Mouse (Mus musculus) cerebellum, postnatal 36 days (tissue): ENCODE results near the gene Slco2a1.

Source experiments
- DNase-seq, 2 experiments: peaks; one replicate each; pipeline ENCODE4 v3.0.0; 2021 to 2022; ENCODE audit warnings: mixed read lengths in 2 of 2

Slco2a1 gene

DNA sequence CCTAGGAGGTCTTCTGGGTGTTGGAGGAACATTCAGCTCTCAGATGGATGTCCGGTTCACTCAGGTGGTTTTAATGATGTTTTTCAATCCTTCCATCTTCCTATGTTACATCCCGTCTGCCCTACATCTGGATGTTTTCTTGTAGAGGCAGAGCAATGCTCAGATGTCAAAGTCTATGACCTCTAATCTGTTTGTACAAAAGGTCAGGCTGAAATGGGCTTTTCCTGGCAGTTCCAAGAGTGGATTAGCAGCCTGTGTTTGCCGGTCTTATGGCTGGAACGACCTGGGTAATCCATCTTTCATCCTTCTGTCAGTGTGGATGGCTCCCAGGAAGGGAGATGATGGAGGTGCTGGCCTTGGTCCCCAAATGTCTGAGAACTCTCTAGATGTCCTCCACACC is 2.6 kb upstream of the Slco2a1 start:
- no peak for DNase-seq

DNA sequence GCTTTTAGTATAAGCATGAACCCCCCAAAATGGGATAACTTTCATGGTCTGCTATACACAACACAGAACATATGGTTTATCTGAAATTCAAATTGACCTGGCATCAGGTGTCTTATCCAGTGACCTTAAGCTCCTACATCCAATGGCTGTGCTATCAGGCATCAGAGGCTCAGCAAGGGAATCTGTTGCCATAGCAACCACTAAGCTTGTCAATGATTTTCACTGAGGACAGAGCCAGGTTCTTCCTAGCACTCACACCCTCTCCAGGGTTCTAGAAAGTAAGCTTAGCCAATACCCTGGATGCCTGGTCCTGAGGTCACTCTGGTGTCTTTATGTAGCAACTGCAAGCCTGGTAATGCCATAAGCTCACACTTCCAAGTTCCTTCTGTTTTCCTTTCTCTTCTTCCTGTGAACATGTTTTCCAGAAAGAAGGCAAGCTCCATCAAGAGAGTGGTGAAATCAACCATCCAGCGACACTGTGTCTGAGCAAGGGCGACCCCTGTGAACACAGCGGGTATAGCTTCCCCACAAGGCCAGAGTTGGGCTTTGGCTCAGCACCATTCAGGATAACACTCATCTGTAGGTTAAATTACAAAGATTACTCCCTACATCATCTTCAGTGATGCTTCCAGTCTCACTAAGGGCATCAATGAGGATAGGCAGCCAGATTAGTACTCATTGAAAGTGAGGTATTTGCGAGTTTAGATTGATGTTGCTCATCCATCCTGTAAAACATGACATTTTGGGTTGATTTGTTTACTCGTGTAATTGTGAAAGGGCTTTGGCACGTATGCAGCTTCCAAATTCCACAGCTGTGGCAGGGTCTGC is 2.0 kb downstream of the Slco2a1 start:
- DNase-seq, result no peak

DNA sequence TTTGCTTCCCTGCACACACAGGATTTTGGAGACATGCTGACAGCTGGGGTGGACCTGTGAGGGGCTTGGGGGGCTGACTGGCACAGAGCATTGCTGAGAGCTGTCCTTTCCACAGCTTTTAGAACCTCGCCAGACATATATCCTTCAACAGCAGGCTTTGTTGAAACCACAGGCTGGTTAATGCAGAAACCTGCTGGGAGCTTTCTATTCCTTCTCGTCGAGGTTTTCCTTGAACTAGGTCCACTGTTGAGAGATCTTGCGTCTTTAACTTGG is 2.6 kb downstream of the Slco2a1 start:
- no peak for DNase-seq

DNA sequence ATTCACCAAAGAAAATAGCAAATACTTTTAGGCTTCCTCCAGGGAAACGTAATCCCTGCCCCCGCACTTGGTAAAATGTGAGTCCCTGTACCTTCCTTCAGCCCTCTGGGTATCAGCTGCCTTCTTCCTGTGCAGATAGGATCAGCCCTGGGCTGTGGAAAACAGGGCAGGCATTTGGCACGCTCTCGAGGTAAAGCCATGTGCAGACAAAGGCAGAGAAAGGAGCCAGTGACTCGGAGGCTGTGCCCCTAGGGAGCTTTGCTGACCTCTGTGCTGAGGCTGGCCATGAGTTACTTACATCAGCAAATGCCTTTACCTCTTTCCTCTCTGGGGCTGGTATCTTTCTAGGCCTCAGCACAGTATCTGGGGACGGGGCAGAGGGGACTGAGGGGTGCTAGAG is 4.4 kb downstream of the Slco2a1 start:
- no peak for DNase-seq

DNA sequence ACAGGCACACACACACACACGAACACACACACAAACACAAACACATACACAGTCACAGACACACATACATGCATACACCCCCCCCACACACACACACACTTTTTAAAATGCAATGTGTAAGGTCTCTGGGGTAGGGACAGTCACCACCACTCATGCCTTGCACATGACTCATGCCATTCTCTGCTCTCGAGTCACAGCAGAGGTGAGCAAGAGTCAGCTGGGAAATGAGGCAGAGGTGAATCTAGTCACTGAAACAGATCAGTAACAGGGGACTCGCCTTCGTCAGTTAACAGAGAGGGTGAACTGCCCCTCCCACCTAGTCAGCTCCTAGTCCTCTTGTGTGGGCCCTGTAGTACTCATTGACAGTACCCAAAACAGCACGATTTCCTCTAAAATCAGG is 5.3 kb downstream of the Slco2a1 start:
- no peak for DNase-seq

DNA sequence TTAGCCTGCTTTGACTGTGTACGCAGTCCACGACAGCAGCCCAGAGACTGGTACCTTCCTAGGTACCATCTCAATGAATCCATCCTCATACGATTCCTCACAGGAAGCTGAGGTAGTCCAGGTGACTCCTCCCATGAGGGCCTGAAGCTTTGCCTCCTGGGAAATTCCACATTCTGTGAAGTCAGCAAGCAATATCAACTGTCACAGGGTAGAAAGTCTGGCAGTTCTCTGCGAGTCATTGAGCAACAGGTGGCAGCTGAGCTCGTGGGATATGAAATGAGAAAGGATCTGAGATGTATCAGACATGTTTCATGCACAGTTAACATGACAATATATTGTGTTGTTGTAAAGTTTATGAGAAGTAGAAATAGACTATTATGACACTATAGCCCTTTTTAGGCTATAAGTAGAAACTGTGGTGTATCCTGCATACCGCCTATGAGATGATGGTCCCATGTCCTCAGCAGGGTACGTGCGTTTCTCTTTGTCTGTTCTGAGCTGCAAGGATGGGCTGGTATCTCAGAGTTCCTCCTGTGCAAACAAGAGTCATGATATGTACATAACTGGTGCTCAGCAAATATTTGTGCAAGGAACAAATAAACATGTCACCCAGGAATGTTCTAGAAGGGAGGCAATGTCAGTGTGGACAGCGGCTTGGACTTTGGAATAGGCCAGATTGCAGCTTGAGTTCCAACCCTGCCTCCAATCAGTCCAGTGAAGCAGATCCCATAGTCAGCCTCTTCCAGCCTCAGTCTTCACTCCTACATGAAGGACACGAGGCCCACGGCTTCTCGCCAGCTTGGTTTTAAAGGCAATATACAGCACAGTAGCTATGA is 7.5 kb downstream of the Slco2a1 start:
- no peak for DNase-seq

DNA sequence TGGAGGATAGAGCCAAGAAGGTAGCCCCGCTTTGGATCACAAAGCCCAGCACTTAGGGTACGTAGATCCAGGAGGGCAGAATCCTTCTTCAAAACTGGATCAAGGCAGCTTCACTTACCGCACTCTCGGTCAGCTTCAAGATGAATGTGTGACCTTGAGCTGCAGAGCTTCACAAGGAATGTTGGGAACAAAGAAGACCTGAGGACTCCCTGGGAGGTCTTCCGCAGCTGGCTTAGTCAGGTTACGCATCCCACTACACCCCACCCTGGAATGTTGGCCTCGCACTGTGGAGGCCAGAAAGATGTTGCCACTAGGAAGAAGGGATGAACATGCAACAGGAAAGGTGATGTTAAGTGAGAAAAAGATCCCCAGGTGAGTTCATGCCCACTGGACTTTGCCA is 11.9 kb downstream of the Slco2a1 start:
- no peak for DNase-seq

DNA sequence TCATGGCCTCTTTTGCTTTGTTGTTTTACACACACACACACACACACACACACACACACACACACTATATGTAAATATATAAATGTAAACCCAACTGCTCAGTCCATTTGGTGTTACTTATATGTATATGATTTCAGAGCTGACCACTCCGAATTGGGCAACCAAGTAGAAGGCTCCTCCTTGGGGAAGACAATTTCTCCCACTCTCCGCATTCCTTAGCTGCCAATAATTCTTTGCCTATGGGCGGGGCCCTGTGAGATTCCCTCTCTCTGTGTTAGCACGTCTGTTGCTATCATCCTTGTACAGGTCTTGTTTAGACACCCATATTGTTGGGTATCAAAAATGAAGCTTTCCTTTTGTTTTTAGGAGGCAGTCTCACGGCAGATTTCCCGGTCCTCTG is 15.8 kb downstream of the Slco2a1 start:
- DNase-seq, result no peak

DNA sequence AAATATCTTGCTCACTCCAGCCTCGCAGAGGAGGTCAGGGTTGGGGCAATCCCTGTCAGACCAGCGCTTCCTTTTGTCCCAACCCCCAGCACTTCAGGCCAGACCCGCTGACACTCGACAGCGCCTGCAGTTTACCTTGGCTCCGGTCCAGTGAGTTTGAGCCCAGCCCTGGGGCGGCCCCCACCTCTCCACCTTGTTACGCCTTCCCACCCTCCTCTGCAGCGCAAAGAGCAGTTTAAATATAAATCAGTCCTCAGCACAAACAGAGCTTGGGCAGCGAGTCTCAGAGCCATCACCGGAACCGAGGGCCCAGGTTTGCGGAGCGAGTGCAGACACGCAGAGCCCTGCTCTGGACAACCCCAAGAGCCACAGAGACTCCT is 19.2 kb downstream of the Slco2a1 start:
- DNase-seq, result peak; percentile 6 to 17

DNA sequence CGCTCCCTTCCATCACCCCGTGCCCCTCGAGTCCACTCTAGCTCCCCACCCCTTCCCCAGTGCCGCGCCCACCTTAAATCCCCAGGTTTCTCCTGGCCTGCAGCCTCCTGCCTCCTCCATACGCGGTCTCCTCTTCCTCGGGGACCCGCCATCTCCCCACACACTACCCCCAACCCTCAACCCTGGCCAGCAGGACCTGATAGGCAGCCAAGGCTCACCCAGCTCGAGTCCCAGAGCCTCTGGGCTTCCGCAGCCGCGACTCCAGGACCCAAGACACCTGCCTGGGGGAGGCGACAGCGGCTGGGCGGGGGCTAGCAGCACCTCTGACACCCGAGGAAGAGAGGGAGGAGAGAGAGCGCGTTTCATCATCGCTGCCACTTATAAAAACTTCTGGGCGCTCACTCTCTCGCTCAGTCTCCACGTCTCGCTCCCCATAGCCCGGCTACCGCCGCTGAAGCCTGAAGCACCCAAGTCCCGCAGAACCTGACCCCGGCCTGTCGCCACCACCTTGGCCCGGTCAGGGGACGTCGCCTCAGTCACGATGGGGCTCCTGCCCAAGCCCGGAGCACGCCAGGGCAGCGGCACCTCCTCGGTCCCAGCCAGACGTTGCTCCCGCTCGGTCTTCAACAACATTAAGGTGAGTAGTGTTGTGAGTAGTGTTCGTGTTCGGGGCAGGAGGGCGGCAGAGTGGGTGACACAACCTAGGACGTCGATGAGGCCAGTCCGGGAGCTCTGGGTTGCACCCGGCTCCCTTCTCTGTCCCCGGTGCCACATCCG is 19.8 kb downstream of the Slco2a1 start:
- DNase-seq, result peak; percentile 4 to 9

DNA sequence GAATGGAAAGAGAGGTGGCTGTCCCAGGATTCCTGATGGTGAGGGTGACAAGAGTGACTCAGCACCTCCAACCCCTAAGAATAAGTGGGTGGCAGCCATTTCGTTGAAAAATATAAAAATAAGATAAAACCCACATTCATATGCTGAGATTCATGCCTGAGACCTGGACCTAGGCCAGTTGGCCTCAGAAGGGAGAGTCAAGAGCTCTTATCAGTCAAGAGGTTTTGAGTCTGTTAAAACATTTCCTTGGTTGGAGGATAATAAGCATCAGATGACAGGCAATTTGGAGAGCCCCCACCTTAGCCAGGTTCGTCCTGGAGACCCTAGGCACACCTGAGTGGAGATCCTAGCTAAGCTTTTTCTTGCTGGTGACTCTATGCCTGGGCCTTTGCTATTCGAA is 21.6 kb downstream of the Slco2a1 start:
- DNase-seq, result no peak

DNA sequence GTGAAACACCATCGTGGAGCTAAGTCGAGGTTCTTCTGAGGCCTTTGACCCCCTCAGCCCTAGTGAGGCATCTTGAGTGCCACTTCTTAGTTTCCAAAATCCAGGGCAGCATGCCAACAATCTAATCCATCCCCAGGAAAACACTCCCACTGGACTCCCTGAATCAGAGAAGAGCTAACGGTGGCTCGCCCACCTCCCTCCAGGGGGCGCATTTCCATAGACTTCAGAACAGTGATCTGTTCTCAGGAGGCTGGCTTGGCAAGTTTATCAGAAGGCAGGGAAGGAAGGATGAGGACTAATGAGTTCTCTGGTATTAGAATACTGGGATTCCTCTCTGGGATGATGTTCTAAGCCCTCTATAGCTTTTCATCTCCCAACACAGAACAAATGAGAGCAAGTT is 24.9 kb downstream of the Slco2a1 start:
- peak; percentile 29 to 43 for DNase-seq

DNA sequence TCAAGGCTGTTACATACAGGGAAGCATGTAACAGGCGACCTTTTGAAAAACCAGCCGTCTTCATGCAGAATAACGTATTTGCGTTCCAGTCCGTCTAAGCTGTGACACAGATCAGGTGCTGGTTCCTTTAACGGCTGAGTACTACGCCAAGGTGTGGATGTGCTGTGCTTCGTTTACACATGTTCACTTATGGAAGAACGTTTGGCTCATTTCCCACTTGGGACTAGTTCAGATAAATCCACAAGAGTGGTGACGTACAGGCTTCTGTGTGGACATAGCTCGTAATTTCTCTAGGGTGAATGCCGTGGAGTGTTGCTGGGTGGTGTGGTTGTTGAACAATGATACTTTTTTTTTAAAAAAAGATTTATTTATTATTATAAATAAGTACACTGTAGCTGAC is 26.2 kb downstream of the Slco2a1 start:
- DNase-seq, result no peak

DNA sequence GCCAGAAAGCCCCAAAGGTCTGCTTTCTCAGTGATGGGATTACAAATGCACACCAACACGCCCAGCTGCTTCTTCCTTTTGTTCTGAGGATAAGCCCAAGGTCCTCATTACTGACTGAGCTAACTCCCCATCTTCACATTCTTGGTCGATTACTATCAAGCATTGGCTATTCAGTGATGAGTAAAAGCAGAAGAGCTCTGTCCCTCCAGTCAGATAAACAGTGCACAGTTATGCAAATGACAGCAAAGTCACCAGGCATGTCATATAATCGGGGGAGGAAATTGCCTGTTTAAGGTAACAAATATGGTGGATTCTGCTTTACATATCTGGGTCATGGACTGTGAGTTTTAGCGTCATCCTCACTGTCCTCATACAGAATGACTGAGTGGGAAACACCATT is 35.6 kb downstream of the Slco2a1 start:
- DNase-seq, result no peak

DNA sequence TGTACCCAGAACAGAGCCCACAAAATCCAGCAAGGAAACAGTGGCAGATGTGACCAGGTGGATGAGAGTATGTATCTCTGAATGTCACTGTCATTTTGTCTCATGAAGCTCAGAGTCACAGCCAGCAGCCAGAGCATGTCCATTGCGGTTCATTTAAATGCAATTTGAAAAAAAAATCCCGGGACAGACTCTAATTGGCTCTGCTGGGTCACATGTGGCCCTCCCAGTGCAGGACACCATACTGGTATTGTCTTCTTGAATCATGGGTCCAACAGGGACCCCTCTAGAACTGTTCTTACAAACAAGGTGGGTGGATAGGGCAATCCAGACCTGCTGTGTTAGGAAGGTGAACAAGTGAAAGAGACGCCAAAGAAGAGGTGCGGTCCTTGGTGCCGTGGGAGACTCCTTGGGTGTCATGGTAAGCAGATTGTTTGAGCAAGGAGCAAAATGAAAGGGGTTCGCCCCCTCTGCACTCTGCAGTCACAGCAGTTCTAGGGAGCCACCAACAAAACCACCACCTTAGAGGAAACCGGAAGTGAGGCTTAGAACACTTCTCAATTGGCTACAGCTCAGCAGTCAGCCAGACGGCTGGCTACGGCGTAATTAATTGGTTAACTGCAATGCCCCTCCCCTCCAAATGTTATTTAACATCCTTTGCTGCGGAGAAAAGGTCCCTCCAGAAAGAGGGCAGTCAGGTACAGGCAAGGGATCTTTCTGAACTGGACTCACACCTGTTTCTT is 38.8 kb downstream of the Slco2a1 start:
- DNase-seq, result no peak

DNA sequence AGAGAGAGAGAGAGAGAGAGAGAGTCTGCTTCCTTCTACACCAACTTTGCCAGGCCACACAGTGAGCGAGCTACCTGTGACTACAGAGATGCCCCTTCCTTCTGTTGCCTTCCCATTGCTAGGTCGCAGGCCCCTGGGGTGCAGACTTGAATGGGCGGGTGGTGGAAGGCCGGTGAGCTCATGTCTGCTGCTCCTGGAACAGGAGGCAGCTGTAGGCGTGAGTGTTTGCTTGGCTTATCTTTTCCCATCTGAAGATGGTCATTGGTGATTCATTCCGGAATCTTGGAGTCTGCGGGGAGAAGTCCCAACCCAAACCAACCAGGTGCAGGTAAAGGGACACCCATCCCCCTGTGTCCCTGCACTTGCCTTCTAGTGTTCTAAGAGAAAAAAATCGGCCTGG is 40.5 kb downstream of the Slco2a1 start:
- no peak for DNase-seq

DNA sequence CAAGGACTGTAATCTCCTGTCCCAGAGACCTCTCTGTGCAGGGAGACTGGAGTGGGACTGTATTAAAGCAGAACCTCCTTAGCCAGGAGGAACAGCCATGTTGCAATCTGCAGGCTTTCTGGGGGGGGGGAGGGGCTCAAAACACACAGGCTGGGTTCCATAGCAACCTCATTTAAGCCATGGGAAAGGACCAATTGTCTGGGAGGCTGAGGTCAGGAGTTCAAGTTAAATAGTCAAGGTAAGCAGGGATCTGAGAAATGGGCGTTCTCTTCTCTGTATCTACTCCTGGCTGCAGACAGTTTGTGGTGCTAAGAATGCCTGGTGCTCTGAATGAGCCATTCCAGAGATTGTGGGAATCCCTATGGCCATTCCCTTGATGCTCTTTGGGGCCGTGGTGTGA is 41.5 kb downstream of the Slco2a1 start:
- DNase-seq, result no peak

DNA sequence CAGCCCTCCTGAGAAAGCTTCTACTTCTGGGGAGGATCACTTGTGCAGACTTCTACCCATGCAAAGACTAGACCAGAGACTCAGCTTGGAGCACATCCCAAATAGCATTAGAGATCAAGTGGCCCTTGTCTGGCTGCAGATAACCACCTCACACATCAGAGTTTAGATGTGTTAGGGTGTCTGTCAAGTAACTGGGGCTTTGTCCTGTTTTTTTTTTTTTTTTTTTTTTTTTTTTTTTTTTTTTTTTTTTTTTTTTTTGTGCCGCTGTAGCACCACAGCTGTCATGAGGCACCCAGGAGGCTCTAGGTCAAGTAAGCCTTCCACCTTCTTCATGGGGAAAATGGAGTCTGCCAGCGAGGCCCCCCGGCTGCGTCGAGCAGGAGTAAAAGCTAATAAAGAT is 42.7 kb downstream of the Slco2a1 start:
- no peak for DNase-seq

DNA sequence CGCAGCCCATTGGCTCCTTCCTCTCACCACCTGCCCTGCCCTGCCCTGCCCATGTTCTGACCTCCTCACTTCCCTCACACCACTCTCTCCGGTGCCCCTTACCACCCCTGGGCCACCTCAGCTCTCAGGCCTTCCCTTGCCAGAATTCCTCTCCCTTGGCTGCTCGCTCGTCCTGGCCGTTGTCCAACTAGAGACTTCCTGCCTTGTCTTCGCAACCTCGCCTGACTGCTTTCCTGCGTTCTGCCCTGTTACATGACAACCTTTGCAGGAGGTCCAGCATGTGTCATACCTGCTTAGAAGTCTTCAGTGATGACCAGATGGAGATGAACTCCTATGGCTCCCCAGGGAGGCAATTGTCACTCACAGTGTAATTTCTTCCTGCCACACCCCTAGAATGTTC is 43.7 kb downstream of the Slco2a1 start:
- no peak for DNase-seq

DNA sequence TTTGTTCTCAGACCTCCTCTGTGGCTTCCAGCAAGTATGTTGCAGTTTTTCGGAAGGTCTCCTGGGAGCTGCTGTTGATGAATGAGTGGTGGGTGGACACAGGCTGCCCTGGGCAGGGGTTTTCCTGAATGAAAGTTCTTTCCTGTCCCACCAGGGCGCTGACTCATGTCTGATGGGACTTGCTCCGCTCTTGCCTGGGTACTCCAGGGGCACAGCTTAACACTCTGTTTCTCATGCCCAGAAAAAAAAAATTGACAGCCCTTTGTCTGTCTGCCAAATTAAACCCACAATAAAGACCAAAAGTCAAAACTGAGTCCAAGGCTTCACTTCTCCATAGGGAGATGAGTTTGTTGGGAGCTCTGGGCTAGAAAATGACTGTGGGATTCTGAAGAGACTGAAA is 44.9 kb downstream of the Slco2a1 start:
- DNase-seq, result no peak

DNA sequence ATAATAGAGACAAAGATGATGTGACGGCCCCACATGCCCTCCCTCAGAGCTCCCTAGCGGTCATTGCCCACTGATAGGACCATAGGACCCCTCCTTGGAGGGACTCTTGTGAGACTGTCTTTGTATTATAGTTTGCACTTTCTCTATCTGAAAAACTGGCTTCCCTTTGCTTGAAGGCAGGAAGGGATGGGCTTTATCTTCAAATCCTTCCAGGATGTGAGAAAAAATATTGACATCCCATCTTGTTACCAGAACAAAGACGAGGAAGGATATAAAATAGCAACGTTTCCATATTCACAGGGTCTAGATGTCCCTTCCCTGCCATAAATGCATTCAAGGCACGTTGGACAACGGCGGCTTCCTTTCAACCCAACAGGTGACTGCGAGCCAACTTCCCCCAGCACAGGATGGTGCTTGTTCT is 48.5 kb downstream of the Slco2a1 start:
- no peak for DNase-seq

DNA sequence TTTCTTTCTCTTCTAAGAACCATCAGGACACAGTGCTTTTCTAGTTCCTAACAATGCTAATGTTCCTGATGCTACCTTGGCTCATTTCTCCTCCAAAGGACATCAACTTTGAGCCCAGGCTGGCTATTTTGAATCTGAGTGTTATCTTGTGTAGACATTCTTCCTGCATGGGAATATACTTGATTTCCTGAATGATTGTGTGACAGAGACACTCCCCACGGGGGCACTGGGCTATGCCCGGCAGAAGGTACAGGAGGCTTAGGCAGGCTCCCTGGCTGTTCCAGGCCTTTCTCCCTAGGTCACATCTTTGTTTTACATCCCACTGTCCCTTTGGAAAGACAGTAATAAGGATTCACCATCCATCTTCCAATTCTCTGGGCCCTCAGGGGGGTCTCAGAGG is 49.8 kb downstream of the Slco2a1 start:
- DNase-seq, result no peak

DNA sequence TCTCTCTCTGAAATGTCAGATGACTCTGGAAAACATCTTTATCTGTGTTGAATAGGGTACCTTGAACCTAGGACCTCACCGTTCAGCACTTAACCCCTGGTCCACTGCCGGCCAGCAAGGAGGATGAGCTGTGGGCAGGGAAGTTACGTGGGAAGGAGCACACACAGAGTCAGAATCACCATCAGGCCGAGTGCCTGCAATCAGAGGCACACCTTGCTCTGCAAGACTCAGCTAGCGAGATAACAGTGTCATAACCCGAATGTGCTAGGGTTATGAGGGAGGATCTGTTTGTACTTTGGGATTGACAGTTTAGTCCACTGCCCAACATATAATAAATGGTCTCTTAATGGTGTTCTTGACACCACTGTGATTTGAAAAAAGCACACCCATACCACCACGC is 50.2 kb downstream of the Slco2a1 start:
- no peak for DNase-seq
